Mouse (Mus musculus): ENCODE measurements around the gene Kank1. TPM values are rescaled to one million over a fixed set of nuclear protein-coding genes. Genes with fewer than 3 reads are reported as not detected.

Gene Kank1
- polyA plus RNA-seq, 1 experiment from 2014 or later, result 56.6 TPM

DNA sequence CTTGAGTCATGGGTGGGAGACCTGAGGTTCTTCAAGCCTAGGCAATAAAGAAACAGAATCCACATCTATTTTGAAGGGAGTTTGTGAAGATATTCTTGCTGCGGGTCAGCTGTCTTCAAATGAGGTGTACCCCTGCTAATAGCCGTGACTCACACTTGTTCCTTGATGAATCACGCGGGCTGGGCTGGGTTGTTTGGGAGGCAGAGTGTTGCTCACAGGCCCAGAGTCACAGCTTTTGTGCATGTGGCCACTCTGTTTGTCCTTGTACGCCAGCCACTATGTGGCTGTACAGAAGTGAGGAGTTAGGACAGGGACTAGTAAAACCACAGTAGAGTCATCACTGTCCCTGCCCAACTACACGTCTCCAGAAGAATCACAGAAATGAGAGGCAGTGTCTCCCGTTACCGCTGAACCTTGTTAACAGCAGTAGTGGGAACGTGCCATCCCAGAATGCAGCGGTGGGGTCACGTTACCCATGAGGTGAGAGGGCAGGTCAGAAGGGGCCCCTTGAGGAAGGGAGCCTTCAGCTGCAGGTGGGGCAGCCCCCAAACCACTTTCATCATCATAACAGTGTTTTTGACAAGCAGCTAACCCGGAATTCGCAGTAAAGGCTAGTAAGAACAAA, 191.7 kb downstream of the Kank1 start:
- Histone ChIP-seq H3K4me1 (ENCODE audit: control insufficient read depth, insufficient read depth, low read length) (peaks cover 18% of the 10 kb centered on the region), H3K9me3 (replicated peaks; ENCODE audit: control insufficient read depth, low read length) (no peaks in the 10 kb centered on the region), H3K9ac (ENCODE audit: low read depth, low read length) (no peak overlapping the region), H3K4me2 (no peak overlapping the region), H3K27ac (ENCODE audit: low read depth, low read length) (no peak overlapping the region), H3K4me3 (ENCODE audit: low read depth, low read length) (no peak overlapping the region), H3K27me3 (ENCODE audit: control insufficient read depth, insufficient read depth, low read length) (no peaks in the 10 kb centered on the region), H3K36me3 (ENCODE audit: control insufficient read depth, insufficient read depth, low read length) (peaks cover 34% of the 10 kb centered on the region)
- WGBS (ENCODE audit: insufficient replicate concordance), result 87% methylated on average over 13 of the region's 13 CpGs
- ATAC-seq (replicated peaks; ENCODE audit: insufficient number of reproducible peaks, low FRiP score, low TSS enrichment), result no peak

DNA sequence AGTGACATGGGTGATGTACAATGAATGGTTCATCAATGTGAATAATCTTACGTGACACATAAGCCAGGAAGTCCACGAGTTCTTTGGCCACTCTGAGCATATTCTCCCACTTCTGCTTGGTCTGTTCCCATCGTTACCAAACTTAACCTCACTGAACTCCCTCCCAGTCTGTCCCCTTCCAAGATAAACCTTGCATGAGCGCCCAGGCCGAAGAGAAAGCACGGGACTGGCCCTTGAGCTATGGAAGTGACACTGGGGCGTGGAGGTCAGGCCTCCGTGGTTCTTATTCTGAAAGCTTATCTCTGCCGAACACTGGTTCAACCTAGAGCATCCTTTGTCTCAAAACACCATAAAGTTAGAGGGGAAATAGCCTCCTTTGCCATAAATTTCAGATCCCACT, 194.7 kb downstream of the Kank1 start:
- Histone ChIP-seq H3K9me3 (replicated peaks; ENCODE audit: control insufficient read depth, low read length) (no peaks in the 10 kb centered on the region), H3K4me1 (ENCODE audit: control insufficient read depth, insufficient read depth, low read length) (peaks cover 10% of the 10 kb centered on the region), H3K4me3 (ENCODE audit: low read depth, low read length) (no peak overlapping the region), H3K9ac (ENCODE audit: low read depth, low read length) (no peak overlapping the region), H3K27me3 (ENCODE audit: control insufficient read depth, insufficient read depth, low read length) (no peaks in the 10 kb centered on the region), H3K36me3 (ENCODE audit: control insufficient read depth, insufficient read depth, low read length) (peaks cover 36% of the 10 kb centered on the region), H3K27ac (ENCODE audit: low read depth, low read length) (no peak overlapping the region), H3K4me2 (no peak overlapping the region)
- 70% methylated on average over 9 of the region's 9 CpGs for WGBS (ENCODE audit: insufficient replicate concordance)
- ATAC-seq (replicated peaks; ENCODE audit: insufficient number of reproducible peaks, low FRiP score, low TSS enrichment), result no peak

DNA sequence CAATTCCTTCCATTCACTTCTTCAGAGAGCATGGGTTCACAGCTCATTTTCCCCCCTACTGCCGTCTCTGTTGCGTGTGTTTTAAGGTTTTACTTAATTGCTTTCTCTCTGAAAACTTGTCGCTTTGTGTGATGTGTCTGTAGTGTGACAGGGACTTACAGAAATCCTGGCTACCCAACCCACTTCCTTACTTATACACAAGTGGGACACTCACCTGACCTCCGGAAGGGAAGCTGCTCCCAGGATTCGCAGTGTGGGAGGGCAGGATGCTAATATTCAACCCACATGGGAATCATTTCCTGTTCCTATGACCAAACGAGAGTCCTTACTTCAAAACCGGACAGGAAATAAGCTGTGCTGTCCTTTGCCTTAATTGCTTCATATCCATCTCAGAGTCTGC, 195.1 kb downstream of the Kank1 start:
- WGBS (ENCODE audit: insufficient replicate concordance), result 76% methylated on average over 7 of the region's 7 CpGs
- H3K27me3 ChIP-seq (ENCODE audit: control insufficient read depth, insufficient read depth, low read length), result no peaks in the 10 kb centered on the region
- ATAC-seq (replicated peaks; ENCODE audit: insufficient number of reproducible peaks, low FRiP score, low TSS enrichment), result no peak
- H3K9ac ChIP-seq (ENCODE audit: low read depth, low read length), result no peak overlapping the region
- peaks cover 5% of the 10 kb centered on the region for H3K4me1 ChIP-seq (ENCODE audit: control insufficient read depth, insufficient read depth, low read length)
- H3K4me2 ChIP-seq, result no peak overlapping the region
- no peak overlapping the region for H3K4me3 ChIP-seq (ENCODE audit: low read depth, low read length)
- H3K9me3 ChIP-seq (replicated peaks; ENCODE audit: control insufficient read depth, low read length), result no peaks in the 10 kb centered on the region
- peaks cover 36% of the 10 kb centered on the region for H3K36me3 ChIP-seq (ENCODE audit: control insufficient read depth, insufficient read depth, low read length)
- H3K27ac ChIP-seq (ENCODE audit: low read depth, low read length), result no peak overlapping the region

DNA sequence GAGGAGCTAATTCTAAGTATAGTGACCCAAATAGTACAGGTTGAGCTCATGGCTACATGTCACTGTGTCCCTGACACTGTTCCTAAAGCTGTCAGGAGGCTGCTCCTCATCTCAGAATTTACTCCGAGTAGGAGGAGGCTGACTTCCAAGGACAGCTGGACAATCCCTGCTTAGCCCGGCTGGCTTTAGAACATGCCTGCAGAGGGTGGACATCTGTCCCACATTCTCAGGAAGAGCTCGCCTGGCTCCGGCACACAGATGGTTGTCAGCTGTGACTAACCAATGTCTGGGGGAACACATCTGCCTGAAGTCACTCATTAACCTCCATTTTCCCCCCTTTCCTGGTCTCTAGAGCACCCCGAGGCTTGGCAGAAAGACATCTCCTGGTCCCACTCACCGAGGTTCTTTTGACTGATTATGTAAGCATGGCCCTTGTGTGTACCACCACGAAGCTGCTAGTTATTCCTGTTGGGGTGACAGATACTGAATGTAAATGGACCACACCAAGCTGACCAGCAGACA, 196.5 kb downstream of the Kank1 start:
- Histone ChIP-seq H3K9me3 (replicated peaks; ENCODE audit: control insufficient read depth, low read length) (no peaks in the 10 kb centered on the region), H3K4me2 (no peak overlapping the region), H3K27me3 (ENCODE audit: control insufficient read depth, insufficient read depth, low read length) (no peaks in the 10 kb centered on the region), H3K36me3 (ENCODE audit: control insufficient read depth, insufficient read depth, low read length) (peaks cover 29% of the 10 kb centered on the region), H3K4me3 (ENCODE audit: low read depth, low read length) (no peak overlapping the region), H3K9ac (ENCODE audit: low read depth, low read length) (no peak overlapping the region), H3K4me1 (ENCODE audit: control insufficient read depth, insufficient read depth, low read length) (no peaks in the 10 kb centered on the region), H3K27ac (ENCODE audit: low read depth, low read length) (peak overlapping the region; percentile 25; the same call in 1 of the 2 replicates)
- ATAC-seq (replicated peaks; ENCODE audit: insufficient number of reproducible peaks, low FRiP score, low TSS enrichment), result no peak
- WGBS (ENCODE audit: insufficient replicate concordance), result 79% methylated on average over 7 of the region's 7 CpGs

DNA sequence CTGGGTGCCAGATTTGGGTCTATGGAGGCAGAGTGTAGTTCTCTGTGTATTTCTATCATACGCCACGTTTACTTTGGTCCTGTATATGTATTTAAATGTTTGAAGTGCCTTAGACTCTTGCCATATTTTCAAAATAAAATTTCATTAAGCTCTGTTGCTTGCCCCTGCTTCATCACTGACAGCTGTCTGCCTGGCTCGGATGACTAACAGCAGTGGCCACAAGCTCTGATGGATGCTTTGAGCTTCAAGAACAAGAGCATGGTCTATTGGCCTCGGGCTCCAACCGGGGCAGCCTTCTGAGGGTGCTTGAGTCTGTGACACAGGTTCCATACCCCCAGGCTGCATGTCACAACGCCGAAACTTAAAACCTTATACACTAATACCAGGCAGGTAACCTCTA, 197.6 kb downstream of the Kank1 start:
- Histone ChIP-seq H3K27me3 (ENCODE audit: control insufficient read depth, insufficient read depth, low read length) (no peaks in the 10 kb centered on the region), H3K36me3 (ENCODE audit: control insufficient read depth, insufficient read depth, low read length) (peaks cover 24% of the 10 kb centered on the region), H3K27ac (ENCODE audit: low read depth, low read length) (peak overlapping the region; percentile 50; the same call in 1 of the 2 replicates), H3K4me3 (ENCODE audit: low read depth, low read length) (no peak overlapping the region), H3K9me3 (replicated peaks; ENCODE audit: control insufficient read depth, low read length) (no peaks in the 10 kb centered on the region), H3K9ac (ENCODE audit: low read depth, low read length) (no peak overlapping the region), H3K4me1 (ENCODE audit: control insufficient read depth, insufficient read depth, low read length) (no peaks in the 10 kb centered on the region), H3K4me2 (no peak overlapping the region)
- no peak for ATAC-seq (replicated peaks; ENCODE audit: insufficient number of reproducible peaks, low FRiP score, low TSS enrichment)
- 84% methylated on average over 7 of the region's 7 CpGs for WGBS (ENCODE audit: insufficient replicate concordance)

DNA sequence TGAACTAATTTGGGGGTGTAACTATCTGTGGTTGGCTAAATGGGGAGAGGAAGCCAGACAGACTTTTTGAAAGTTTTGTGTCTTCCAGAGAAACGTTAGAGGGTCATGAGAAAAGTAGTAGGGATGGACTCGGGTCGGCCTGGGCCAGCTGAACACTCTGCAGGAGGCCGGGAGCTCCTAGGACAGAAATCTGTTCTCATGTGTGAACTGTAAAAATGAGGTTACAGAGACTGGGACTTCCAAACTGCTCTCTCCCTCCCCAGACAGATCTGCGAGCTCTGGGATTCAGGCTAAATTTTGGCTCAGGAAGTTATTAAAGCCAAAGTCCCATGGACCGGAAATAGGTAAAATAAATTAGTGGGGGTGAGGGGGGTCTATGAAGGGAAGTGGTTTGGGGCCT, 198.0 kb downstream of the Kank1 start:
- Histone ChIP-seq H3K9me3 (replicated peaks; ENCODE audit: control insufficient read depth, low read length) (no peaks in the 10 kb centered on the region), H3K36me3 (ENCODE audit: control insufficient read depth, insufficient read depth, low read length) (peaks cover 24% of the 10 kb centered on the region), H3K27ac (ENCODE audit: low read depth, low read length) (peak overlapping the region; percentile 50), H3K4me3 (ENCODE audit: low read depth, low read length) (no peak overlapping the region), H3K9ac (ENCODE audit: low read depth, low read length) (no peak overlapping the region), H3K4me1 (ENCODE audit: control insufficient read depth, insufficient read depth, low read length) (no peaks in the 10 kb centered on the region), H3K4me2 (no peak overlapping the region), H3K27me3 (ENCODE audit: control insufficient read depth, insufficient read depth, low read length) (no peaks in the 10 kb centered on the region)
- 64% methylated on average over 6 of the region's 6 CpGs for WGBS (ENCODE audit: insufficient replicate concordance)
- ATAC-seq (replicated peaks; ENCODE audit: insufficient number of reproducible peaks, low FRiP score, low TSS enrichment), result no peak

DNA sequence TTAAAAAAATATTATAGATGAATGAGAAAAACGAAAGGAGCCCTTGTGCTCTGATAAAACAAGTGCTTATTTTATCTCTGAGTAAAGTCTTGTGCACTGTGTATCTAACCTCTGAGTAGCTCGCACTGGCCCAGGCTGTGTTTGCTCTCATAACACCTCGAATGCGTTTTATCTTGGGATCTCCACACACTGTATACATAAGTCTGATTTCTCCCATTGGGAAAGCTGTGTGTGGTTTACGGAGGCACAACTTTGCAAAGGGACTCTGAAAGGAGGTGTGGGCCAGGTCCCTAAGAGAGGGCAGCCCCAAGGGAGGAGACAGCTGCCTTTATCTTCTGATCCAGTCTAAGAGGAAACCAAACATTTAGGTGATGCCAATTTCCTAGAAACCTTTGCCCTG, 198.6 kb downstream of the Kank1 start:
- H3K27ac ChIP-seq (ENCODE audit: low read depth, low read length), result peak overlapping the region; percentile 50; the same call in 1 of the 2 replicates
- no peaks in the 10 kb centered on the region for H3K4me1 ChIP-seq (ENCODE audit: control insufficient read depth, insufficient read depth, low read length)
- ATAC-seq (replicated peaks; ENCODE audit: insufficient number of reproducible peaks, low FRiP score, low TSS enrichment), result peak; percentile 64; the same call in 1 of the 2 replicates

DNA sequence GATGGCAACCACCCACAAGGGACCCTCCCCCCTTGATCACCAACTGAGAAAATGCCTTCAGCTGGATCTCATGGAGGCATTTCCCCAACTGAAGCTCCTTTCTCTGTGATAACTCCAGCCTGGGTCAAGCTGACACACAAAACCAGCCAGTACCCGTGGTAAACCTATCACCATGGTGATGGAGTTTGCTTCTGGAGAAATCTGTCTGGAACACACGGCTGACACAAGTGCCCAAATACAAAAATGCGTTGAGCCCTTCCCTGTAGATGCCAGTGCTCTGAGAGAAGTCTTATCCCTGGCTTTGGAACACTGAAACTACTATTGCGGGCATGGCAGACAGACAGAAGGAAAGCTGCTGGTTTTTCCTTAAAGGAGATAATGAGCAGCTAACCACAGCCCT, 199.4 kb downstream of the Kank1 start:
- no peak overlapping the region for H3K4me3 ChIP-seq (ENCODE audit: low read depth, low read length)
- no peak overlapping the region for H3K9ac ChIP-seq (ENCODE audit: low read depth, low read length)
- peaks cover 12% of the 10 kb centered on the region for H3K36me3 ChIP-seq (ENCODE audit: control insufficient read depth, insufficient read depth, low read length)
- no peaks in the 10 kb centered on the region for H3K4me1 ChIP-seq (ENCODE audit: control insufficient read depth, insufficient read depth, low read length)
- H3K27ac ChIP-seq (ENCODE audit: low read depth, low read length), result no peak overlapping the region
- 70% methylated on average over 4 of the region's 4 CpGs for WGBS (ENCODE audit: insufficient replicate concordance)
- no peak for ATAC-seq (replicated peaks; ENCODE audit: insufficient number of reproducible peaks, low FRiP score, low TSS enrichment)
- H3K4me2 ChIP-seq, result no peak overlapping the region
- no peaks in the 10 kb centered on the region for H3K9me3 ChIP-seq (replicated peaks; ENCODE audit: control insufficient read depth, low read length)
- H3K27me3 ChIP-seq (ENCODE audit: control insufficient read depth, insufficient read depth, low read length), result no peaks in the 10 kb centered on the region

More for the DNA sequence above, 198.6 kb downstream of the Kank1 start:
- H3K36me3 ChIP-seq (ENCODE audit: control insufficient read depth, insufficient read depth, low read length), result peaks cover 19% of the 10 kb centered on the region
- no peaks in the 10 kb centered on the region for H3K27me3 ChIP-seq (ENCODE audit: control insufficient read depth, insufficient read depth, low read length)
- H3K9me3 ChIP-seq (replicated peaks; ENCODE audit: control insufficient read depth, low read length), result no peaks in the 10 kb centered on the region
- H3K9ac ChIP-seq (ENCODE audit: low read depth, low read length), result no peak overlapping the region
- WGBS (ENCODE audit: insufficient replicate concordance), result 36% methylated on average over 5 of the region's 5 CpGs
- no peak overlapping the region for H3K4me2 ChIP-seq
- no peak overlapping the region for H3K4me3 ChIP-seq (ENCODE audit: low read depth, low read length)

All from heart, embryonic 11.5 days (tissue).